Comparison of ENCODE assay signal across 9 mouse cellular contexts in the genomic region with DNA sequence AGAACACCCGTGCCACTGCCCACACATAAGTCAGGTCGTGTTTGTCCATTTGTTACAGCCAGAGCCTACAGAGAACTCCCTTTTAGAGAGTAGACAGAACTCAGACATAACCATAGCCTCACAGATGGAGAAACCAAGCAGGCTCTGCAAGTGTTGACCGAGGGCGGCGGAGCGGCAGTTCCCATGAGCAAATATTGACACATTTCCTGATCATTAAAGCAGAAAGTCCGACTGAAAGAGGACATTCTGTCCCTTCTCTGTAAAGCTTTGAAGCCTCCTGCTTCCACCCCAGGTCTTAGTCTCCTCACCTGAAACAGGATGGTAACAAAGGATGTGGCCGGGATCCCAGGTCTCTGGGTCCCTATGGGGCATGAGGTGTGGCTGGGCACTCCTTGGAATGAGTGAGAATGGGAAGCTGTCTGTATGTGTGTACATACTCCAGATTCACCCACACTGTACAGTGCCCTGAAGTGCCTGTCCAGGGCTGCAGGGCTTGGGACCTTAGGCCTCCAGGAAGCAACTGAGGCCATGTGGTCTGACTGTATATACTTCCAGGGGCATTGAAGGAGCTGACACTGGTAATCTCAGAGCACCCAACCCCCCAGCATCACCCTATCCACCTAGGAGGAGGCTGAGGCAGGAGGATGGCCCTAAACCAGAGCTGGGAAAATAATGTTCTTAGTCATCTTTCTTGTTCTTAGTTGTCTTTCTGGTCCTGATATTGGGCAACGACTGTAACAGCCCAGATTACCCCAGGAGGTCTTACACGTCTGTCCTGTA. TPM values are rescaled to one million over a fixed set of nuclear protein-coding genes. Genes with fewer than 3 reads are reported as not detected.
A peak's percentile ranks its signal among the peaks of the same experiment; 100 is the strongest.
DNase-seq lines count a peak whose midpoint lies in the region; ATAC-seq and TF ChIP-seq lines count a peak whose summit lies in the region.
"Had no signal": no experiment of that assay in that cellular context is flagged by ENCODE, and none has a peak within 500 bp of the region (broad histone marks: within the 10 kb centered on the region; RNA-seq: fewer than 3 reads in every experiment).

No protein-coding gene starts in this region.

- no peak for TF ChIP-seq CTCF in cerebellum, adult 2 months (IDR thresholded peaks at IDR 0.05; ENCODE audit: borderline replicate concordance, insufficient read depth, low read depth, low read length)
- no peak for TF ChIP-seq CTCF in left cerebral cortex, adult 2 months (IDR thresholded peaks at IDR 0.05)

- intact Hi-C loops in left cerebral cortex, adult 2 months (cut with DNase I): loop anchor here (1.0 kb wide), 2 partner anchors 18 to 84 kb away; no protein-coding TSS in a partner anchor

- H3K27ac ChIP-seq in cerebellum, adult 2 months (ENCODE audit: insufficient read depth, low read length): peak overlapping the region; percentile 3; the same call in 1 of the 2 replicates
- no peak overlapping the region for H3K27ac ChIP-seq in left cerebral cortex, adult 2 months

- no peak for TF ChIP-seq POLR2A in cerebellum, adult 2 months (IDR thresholded peaks at IDR 0.05; ENCODE audit: borderline replicate concordance, insufficient read depth, low read length)

- no peak for ATAC-seq in megakaryocyte-erythroid progenitor cell, adult 5-6 weeks (replicated peaks; ENCODE audit: low FRiP score, low TSS enrichment, poor library complexity, severe bottlenecking)

- no peak overlapping the region for H3K4me3 ChIP-seq in cerebellum, adult 2 months (replicated peaks; ENCODE audit: insufficient read depth, low read depth, low read length)
- no peak overlapping the region for H3K4me3 ChIP-seq in left cerebral cortex, adult 2 months

- WGBS in cerebellum, adult 2 months: 54% methylated on average over 10 of the region's 10 CpGs

- H3K4me1 ChIP-seq in cerebellum, adult 2 months (ENCODE audit: control insufficient read depth, insufficient read depth, low read length): peaks cover 46% of the 10 kb centered on the region

- DNase-seq in cerebellum, adult 2 months: no peak
- DNase-seq in cerebellum, adult 11-12 months: no peak
- peak; percentile 46 to 50 for DNase-seq in urinary bladder, postnatal 36 days (ENCODE audit: low spot score in 2 of 2)
- no peak for DNase-seq in urinary bladder, postnatal 10 days (ENCODE audit: low spot score)
- peak; percentile 42 for DNase-seq in lung, postnatal 14 days
- no peak for DNase-seq in left cerebral cortex, adult 2 months (ENCODE audit: extremely low spot score in 1 of 2, low spot score in 2 of 2)
- DNase-seq in right cerebral cortex, postnatal 4 days: no peak

- H3K27me3 ChIP-seq in cerebellum, adult 2 months (ENCODE audit: control insufficient read depth, insufficient read depth, low read length): no peaks in the 10 kb centered on the region

RNA-seq across cellular contexts. Expression of a gene that starts 1.5 kb away (rescaled TPM):
- polyA plus RNA-seq in cerebellum, adult 2 months (2012; rRNA removed): 3.1 and 3.5 TPM in 2 replicates
- 1 to 10 TPM; 1.3 to 1.6 TPM for total RNA-seq in left cerebral cortex, adult 2 months (2021)
- 3.1 and 6.9 TPM in 2 replicates for total RNA-seq in megakaryocyte-erythroid progenitor cell, adult 5-6 weeks (2014; fragmentation: Nextera tagmentation)
- total RNA-seq in megakaryocyte-erythroid progenitor cell, adult 5-6 weeks (2017): 0.14 and 1.7 TPM in 2 replicates

RNA-seq across cellular contexts. Expression of a gene that starts 11.7 kb away (rescaled TPM):
- polyA plus RNA-seq in cerebellum, adult 2 months (2012; rRNA removed): 9.8 and 12.1 TPM in 2 replicates
- 10 to 100 TPM; 20.8 to 22.9 TPM for total RNA-seq in left cerebral cortex, adult 2 months (2021)
- total RNA-seq in megakaryocyte-erythroid progenitor cell, adult 5-6 weeks (2014; fragmentation: Nextera tagmentation): not detected in 2 replicates
- not detected in 2 replicates for total RNA-seq in megakaryocyte-erythroid progenitor cell, adult 5-6 weeks (2017)
- total RNA-seq: neutrophil, adult 5-6 weeks had no signal

RNA-seq across cellular contexts. Expression of a gene that starts 37.7 kb away (rescaled TPM):
- 0.10 and 0.25 TPM in 2 replicates for polyA plus RNA-seq in cerebellum, adult 2 months (2012; rRNA removed)
- total RNA-seq in left cerebral cortex, adult 2 months (2021): under 1 TPM in 1 of 2 experiments, not detected in 1; 0.07 TPM
- 8.6 and 18.4 TPM in 2 replicates for total RNA-seq in megakaryocyte-erythroid progenitor cell, adult 5-6 weeks (2014; fragmentation: Nextera tagmentation)
- total RNA-seq in megakaryocyte-erythroid progenitor cell, adult 5-6 weeks (2017): 0.88 and 9.5 TPM in 2 replicates

RNA-seq across cellular contexts. Expression of a gene that starts 39.8 kb away (rescaled TPM):
- 1.4 and 1.8 TPM in 2 replicates for polyA plus RNA-seq in cerebellum, adult 2 months (2012; rRNA removed)
- total RNA-seq in left cerebral cortex, adult 2 months (2021): 1 to 10 TPM in 1 of 2 experiments, under 1 TPM in 1; 0.98 to 3.9 TPM
- 134 and 169 TPM in 2 replicates for total RNA-seq in megakaryocyte-erythroid progenitor cell, adult 5-6 weeks (2014; fragmentation: Nextera tagmentation)
- 33.0 and 80.9 TPM in 2 replicates for total RNA-seq in megakaryocyte-erythroid progenitor cell, adult 5-6 weeks (2017)

Comparison
In these comparisons a context has a peak if more than half of its experiments do, and no peak if none do; other contexts are left out.
1. DNase-seq: peak in urinary bladder, postnatal 36 days (2 of 2) and lung, postnatal 14 days (single experiment); none in cerebellum, adult 2 months (0 of 2), cerebellum, adult 11-12 months (single experiment), urinary bladder, postnatal 10 days (single experiment), left cerebral cortex, adult 2 months (0 of 2) and right cerebral cortex, postnatal 4 days (single experiment).
2. RNA of a gene that starts 11.7 kb away (total RNA-seq): 20.8 to 22.9 TPM in left cerebral cortex, adult 2 months; not detected in megakaryocyte-erythroid progenitor cell, adult 5-6 weeks; every median in the first group is over 10 times any median in the second.